Mouse (Mus musculus) heart, embryonic 14.5 days (tissue): ENCODE results near the gene Taar7d. TPM values are rescaled to one million over a fixed set of nuclear protein-coding genes. Genes with fewer than 3 reads are reported as not detected.
"Not testable (repeated sequence)": the region's sequence is repeated elsewhere in the genome, so short reads cannot be mapped to it uniquely, and the experiment has no call there.

Experiments used
- ATAC-seq: fragments of 200-750 bp; cut with Nextera tagmentation; 2 replicates; pipeline ENCODE4 v1.8.0; 2017; ENCODE audit warnings: low read depth, moderate TSS enrichment; ENCODE audit not compliant: insufficient number of reproducible peaks, insufficient read depth, low FRiP score
- H3K27ac ChIP-seq, 2 experiments: fragments of 200-500 bp in 1 of 2; fragments of 300-500 bp in 1 of 2; sonication (generic) in 1 of 2; replicated peaks in 1 of 2; 2 replicates each; pipeline ENCODE4 v1.5.1; 2012 to 2014; ENCODE audit warnings: low read depth in 2 of 2, low read length in 2 of 2, control low read depth in 1 of 2, mild to moderate bottlenecking in 1 of 2, mixed read lengths in 1 of 2; ENCODE audit not compliant: control insufficient read depth in 1 of 2, insufficient read depth in 1 of 2
- H3K27me3 ChIP-seq: fragments of 300-500 bp; sonication (generic); 2 replicates; pipeline ENCODE4 v1.6.1; 2014; ENCODE audit warnings: mild to moderate bottlenecking, low read length, control low read depth; ENCODE audit not compliant: control insufficient read depth, insufficient read depth
- H3K36me3 ChIP-seq: fragments of 300-500 bp; sonication (generic); 2 replicates; pipeline ENCODE4 v1.6.1; 2014; ENCODE audit warnings: mild to moderate bottlenecking, control low read depth, low read length, mixed read lengths; ENCODE audit not compliant: control insufficient read depth, insufficient read depth
- H3K4me1 ChIP-seq, 2 experiments: fragments of 200-500 bp in 1 of 2; fragments of 300-500 bp in 1 of 2; sonication (generic) in 1 of 2; 2 replicates each; pipeline ENCODE4 v1.6.1; 2012 to 2014; ENCODE audit warnings: low read length in 2 of 2, control low read depth in 1 of 2, mixed read lengths in 1 of 2; ENCODE audit not compliant: control insufficient read depth in 2 of 2, insufficient read depth in 2 of 2
- H3K4me2 ChIP-seq: fragments of 300-500 bp; sonication (generic); 2 replicates; pipeline ENCODE4 v1.6.1; 2014; ENCODE audit warnings: mild to moderate bottlenecking, low read length
- H3K4me3 ChIP-seq, 2 experiments: fragments of 200-500 bp in 1 of 2; fragments of 300-500 bp in 1 of 2; sonication (generic) in 1 of 2; 2 replicates each; pipeline ENCODE4 v1.5.1; 2012 to 2014; ENCODE audit warnings: low read length in 2 of 2, mild to moderate bottlenecking in 2 of 2, control low read depth in 1 of 2, low read depth in 1 of 2, moderate library complexity in 1 of 2; ENCODE audit not compliant: control insufficient read depth in 1 of 2, insufficient read depth in 1 of 2
- H3K9ac ChIP-seq: fragments of 300-500 bp; sonication (generic); 2 replicates; pipeline ENCODE4 v1.6.1; 2014; ENCODE audit warnings: mild to moderate bottlenecking, low read length
- H3K9me3 ChIP-seq: fragments of 300-500 bp; sonication (generic); 2 replicates; pipeline ENCODE4 v1.6.1; 2016; ENCODE audit warnings: low read length, control low read depth; ENCODE audit not compliant: control insufficient read depth
- WGBS: fragments of 180-500 bp; shearing (Covaris S2); extraction: QIAGEN DNeasy Blood & Tissue Kit; methylation state at CpG from one replicate; pipeline ENCODE4 v1.1.7; 2014; 5-methylcytosine and 5-hydroxymethylcytosine counted together
- polyA plus RNA-seq: library from polyadenylated mRNA; unstranded; fragments of >200 nt; fragmentation: Nextera tagmentation; extraction: Ambion mirVana; gene quantifications from 2 replicates; pipeline ENCODE4 v1.2.1, GENCODE M21; 2014

Gene Taar7d
- polyA plus RNA-seq, 1 experiment from 2014 or later = not detected

- Histone ChIP-seq H3K4me3 (no peak overlapping the region), H3K9ac (no peak overlapping the region), H3K27me3 (no peaks in the 10 kb centered on the region), H3K36me3 (no peaks in the 10 kb centered on the region), H3K9me3 (no peaks in the 10 kb centered on the region), H3K27ac (no peak overlapping the region), H3K4me1 (no peaks in the 10 kb centered on the region), H3K4me2 (no peak overlapping the region)
- 17% methylated on average over 5 of the region's 5 CpGs for WGBS
- no peak for ATAC-seq
These were observed 25.0 kb downstream of the Taar7d start for GRCm38 (mm10) chr10:24052039-24052438.

- no peak overlapping the region for H3K27ac ChIP-seq
- no peak overlapping the region for H3K9ac ChIP-seq
- H3K4me2 ChIP-seq = no peak overlapping the region
- H3K4me1 ChIP-seq = no peaks in the 10 kb centered on the region
- H3K9me3 ChIP-seq = no peaks in the 10 kb centered on the region
- H3K4me3 ChIP-seq = no peak overlapping the region
- WGBS = 85% methylated on average over 3 of the region's 3 CpGs
- no peaks in the 10 kb centered on the region for H3K36me3 ChIP-seq
- no peaks in the 10 kb centered on the region for H3K27me3 ChIP-seq
- no peak for ATAC-seq
These were observed 32.0 kb downstream of the Taar7d start for GRCm38 (mm10) chr10:24058986-24059385.

- not testable (repeated sequence) for H3K4me3 ChIP-seq, ATAC-seq, H3K36me3 ChIP-seq, H3K27ac ChIP-seq, H3K9ac ChIP-seq, H3K9me3 ChIP-seq, H3K27me3 ChIP-seq, H3K4me2 ChIP-seq, H3K4me1 ChIP-seq
- WGBS = 30% methylated on average over 2 of the region's 2 CpGs
These were observed 47.7 kb downstream of the Taar7d start for GRCm38 (mm10) chr10:24074751-24075150.

GRCm38 (mm10) chr10:24076200-24076599 is 49.2 kb downstream of the Taar7d start, which contains the start of gene Taar8a:
TSS of gene Taar8a (plus strand) at chr10:24076500.
- ATAC-seq, H3K27me3 ChIP-seq, H3K9me3 ChIP-seq, H3K27ac ChIP-seq, H3K4me2 ChIP-seq, H3K36me3 ChIP-seq, H3K4me3 ChIP-seq, H3K9ac ChIP-seq, H3K4me1 ChIP-seq: not testable (repeated sequence)
- 75% methylated on average over 2 of the region's 4 CpGs for WGBS

Other genes starting within 250 kb of the Taar7d start
- 113 and 122 TPM in 2 replicates for gene Rps12, start 239.9 kb upstream of the Taar7d start, polyA plus RNA-seq
- gene Slc18b1, start 230.2 kb upstream of the Taar7d start, polyA plus RNA-seq = 9.3 and 11.4 TPM in 2 replicates
- 0.15 and 0.43 TPM in 2 replicates for gene Vnn3, start 175.8 kb upstream of the Taar7d start, polyA plus RNA-seq
- gene Vnn1, start 132.5 kb upstream of the Taar7d start, polyA plus RNA-seq = 3.7 and 4.5 TPM in 2 replicates
- gene Taar1, start 106.9 kb upstream of the Taar7d start, polyA plus RNA-seq = not detected in 2 replicates
- not detected in 2 replicates for gene Taar2, start 88.7 kb upstream of the Taar7d start, polyA plus RNA-seq
- gene Taar3, start 77.7 kb upstream of the Taar7d start, polyA plus RNA-seq = not detected in 2 replicates
- not detected in 2 replicates for gene Taar4, start 66.7 kb upstream of the Taar7d start, polyA plus RNA-seq
- gene Taar5, start 56.5 kb upstream of the Taar7d start, polyA plus RNA-seq = not detected in 2 replicates
- gene Taar6, start 41.6 kb upstream of the Taar7d start, polyA plus RNA-seq = not detected in 2 replicates
- not detected in 2 replicates for gene Taar7a, start 33.7 kb upstream of the Taar7d start, polyA plus RNA-seq
- gene Taar7b, start 27.3 kb upstream of the Taar7d start, polyA plus RNA-seq = not detected in 2 replicates
- not detected in 2 replicates for gene Taar7e, start 10.4 kb downstream of the Taar7d start, polyA plus RNA-seq
- not detected in 2 replicates for gene Taar7f, start 22.3 kb downstream of the Taar7d start, polyA plus RNA-seq
- gene Taar8a, start 49.3 kb downstream of the Taar7d start, polyA plus RNA-seq = not detected in 2 replicates
- not detected in 2 replicates for gene Taar8b, start 65.1 kb downstream of the Taar7d start, polyA plus RNA-seq
- not detected in 2 replicates for gene Taar8c, start 74.7 kb downstream of the Taar7d start, polyA plus RNA-seq
- not detected in 2 replicates for gene Taar9, start 82.3 kb downstream of the Taar7d start, polyA plus RNA-seq
- gene Stx7, start 122.1 kb downstream of the Taar7d start, polyA plus RNA-seq = 87.4 and 91.7 TPM in 2 replicates
- gene Moxd1, start 196.3 kb downstream of the Taar7d start, polyA plus RNA-seq = 9.1 and 10.4 TPM in 2 replicates